Mouse (Mus musculus) kidney, adult 2 months (tissue): ENCODE measurements around the gene Clec4n.
"Not testable (repeated sequence)": the region's sequence is repeated elsewhere in the genome, so short reads cannot be mapped to it uniquely, and the experiment has no call there.

Experiments
- CTCF ChIP-seq: fragments of 200-500 bp; conservative IDR thresholded peaks from 2 replicates; pipeline ENCODE4 v1.5.1; 2011; ENCODE audit warnings: low read depth, mild to moderate bottlenecking, control low read depth, low read length, moderate library complexity, mixed read lengths; ENCODE audit not compliant: insufficient read depth, insufficient read length
- POLR2A ChIP-seq: fragments of 200-500 bp; IDR thresholded peaks from one replicate; pipeline ENCODE4 v1.6.1; 2011; ENCODE audit warnings: low read depth, low read length, control low read depth

GRCm38 (mm10) chr6:123293509-123293908 lies 63.9 kb downstream of the Clec4n start:
- not testable (repeated sequence) for TF ChIP-seq CTCF, POLR2A
